Mouse (Mus musculus) neural tube, embryonic 11.5 days (tissue): ENCODE measurements around the gene Rrn3. TPM values are rescaled to one million over a fixed set of nuclear protein-coding genes. Genes with fewer than 3 reads are reported as not detected.

Experiments
- ATAC-seq: fragments of 200-750 bp; cut with Nextera tagmentation; 2 replicates; pipeline ENCODE4 v1.8.0; 2017; ENCODE audit warnings: moderate number of reproducible peaks, mild to moderate bottlenecking, moderate TSS enrichment, moderate library complexity; ENCODE audit not compliant: insufficient read depth, low FRiP score, low TSS enrichment
- DNase-seq: peaks from one replicate; pipeline ENCODE4 v3.0.0-alpha.2; 2015; ENCODE audit warnings: low spot score
- H3K27ac ChIP-seq: fragments of 300-500 bp; sonication (generic); 2 replicates; pipeline ENCODE4 v1.5.1; 2014; ENCODE audit warnings: low read depth, mild to moderate bottlenecking, low read length
- H3K27me3 ChIP-seq: fragments of 300-500 bp; sonication (generic); 2 replicates; pipeline ENCODE4 v1.6.1; 2014; ENCODE audit warnings: mild to moderate bottlenecking, low read length, mixed read lengths; ENCODE audit not compliant: control insufficient read depth, insufficient read depth
- H3K36me3 ChIP-seq: fragments of 300-500 bp; sonication (generic); 2 replicates; pipeline ENCODE4 v1.6.1; 2014; ENCODE audit warnings: mild to moderate bottlenecking, low read length, moderate library complexity, mixed read lengths; ENCODE audit not compliant: control insufficient read depth, insufficient read depth
- H3K4me1 ChIP-seq: fragments of 300-500 bp; sonication (generic); 2 replicates; pipeline ENCODE4 v1.6.1; 2014; ENCODE audit warnings: low read length, mixed read lengths; ENCODE audit not compliant: control insufficient read depth, insufficient read depth
- H3K4me2 ChIP-seq: fragments of 300-500 bp; sonication (generic); 2 replicates; pipeline ENCODE4 v1.6.1; 2014; ENCODE audit warnings: low read depth, mild to moderate bottlenecking, moderate library complexity
- H3K4me3 ChIP-seq: fragments of 300-500 bp; sonication (generic); 2 replicates; pipeline ENCODE4 v1.5.1; 2014; ENCODE audit warnings: low read depth, low read length
- H3K9ac ChIP-seq: fragments of 300-500 bp; sonication (generic); 2 replicates; pipeline ENCODE4 v1.6.1; 2014; ENCODE audit warnings: mild to moderate bottlenecking, low read length
- H3K9me3 ChIP-seq: fragments of 300-500 bp; sonication (generic); 2 replicates; pipeline ENCODE4 v1.6.1; 2016; ENCODE audit warnings: low read length; ENCODE audit not compliant: control insufficient read depth
- WGBS: fragments of 180-500 bp; shearing (Covaris S2); extraction: QIAGEN DNeasy Blood & Tissue Kit; methylation state at CpG from one replicate; pipeline ENCODE4 v1.1.7; 2014; 5-methylcytosine and 5-hydroxymethylcytosine counted together
- polyA plus RNA-seq: library from polyadenylated mRNA; unstranded; fragments of >200 nt; fragmentation: Nextera tagmentation; extraction: Ambion mirVana; gene quantifications from 2 replicates; pipeline ENCODE4 v1.2.1, GENCODE M21; 2014

Rrn3 gene
- polyA plus RNA-seq, 1 experiment from 2014 or later, result 124 TPM

DNA sequence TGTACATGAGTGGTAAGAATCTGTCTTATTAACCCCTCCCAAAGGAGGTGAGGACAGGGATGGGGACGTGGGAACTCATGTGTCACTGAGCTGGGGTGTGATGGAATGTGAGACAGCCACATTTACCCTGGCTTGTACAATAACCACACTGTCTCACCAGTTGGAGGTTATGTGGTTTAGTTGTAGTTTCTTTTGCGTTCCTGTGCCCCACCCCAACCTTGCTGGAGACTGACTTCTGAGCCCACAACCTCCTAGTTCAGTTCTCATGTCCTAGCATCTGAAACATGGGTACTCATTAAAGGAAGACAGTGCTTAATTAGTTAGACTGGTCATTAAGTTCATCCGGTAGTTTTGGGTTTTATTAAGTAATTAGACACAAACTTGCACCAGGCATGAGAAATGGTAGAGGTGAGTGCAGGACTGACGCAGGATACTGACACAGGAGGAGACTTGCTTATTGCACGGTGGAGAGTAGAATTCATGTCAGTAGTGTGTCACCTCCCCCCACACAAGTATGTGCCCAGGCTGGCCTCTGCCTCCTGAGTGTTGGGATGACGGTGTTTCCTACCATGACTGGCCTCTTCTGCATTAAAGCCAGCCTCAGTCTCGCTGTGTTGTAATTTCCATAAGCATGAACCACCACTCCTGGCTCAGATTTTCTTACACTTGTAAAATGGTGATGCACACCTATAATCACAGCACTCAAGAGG is 45.4 kb downstream of the Rrn3 start:
- WGBS, result 85% methylated on average over 7 of the region's 7 CpGs
- no peak overlapping the region for H3K27ac ChIP-seq
- H3K4me1 ChIP-seq, result no peaks in the 10 kb centered on the region
- ATAC-seq, result no peak
- no peaks in the 10 kb centered on the region for H3K9me3 ChIP-seq
- no peak overlapping the region for H3K4me2 ChIP-seq
- H3K9ac ChIP-seq, result no peak overlapping the region
- H3K4me3 ChIP-seq, result no peak overlapping the region
- no peak for DNase-seq
- H3K36me3 ChIP-seq, result no peaks in the 10 kb centered on the region; the same call in 1 of the 2 replicates
- H3K27me3 ChIP-seq, result no peaks in the 10 kb centered on the region

DNA sequence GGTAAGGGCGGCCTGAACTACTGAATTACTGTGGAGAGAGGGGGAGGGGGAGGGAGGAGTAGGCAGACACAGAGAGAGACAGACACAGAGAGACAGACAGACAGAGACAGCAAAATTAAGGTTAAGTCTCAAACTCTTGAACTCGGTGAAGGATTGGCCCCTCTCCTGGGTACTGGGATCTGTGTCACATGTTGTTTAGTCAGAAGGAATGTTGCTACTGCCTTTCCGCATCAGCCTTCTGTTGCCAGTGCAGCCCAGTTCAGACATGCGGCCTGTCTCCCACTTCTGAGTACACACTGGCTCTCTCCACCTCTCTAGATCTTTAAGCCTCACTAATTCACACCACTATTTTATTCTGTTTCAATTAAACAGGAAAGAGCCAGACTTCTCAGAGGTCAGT is 46.0 kb downstream of the Rrn3 start:
- Histone ChIP-seq H3K27ac (no peak overlapping the region), H3K9me3 (no peaks in the 10 kb centered on the region), H3K36me3 (no peaks in the 10 kb centered on the region; the same call in none of the 2 replicates), H3K4me2 (no peak overlapping the region), H3K4me1 (no peaks in the 10 kb centered on the region), H3K4me3 (no peak overlapping the region), H3K27me3 (no peaks in the 10 kb centered on the region), H3K9ac (no peak overlapping the region)
- 87% methylated on average over 4 of the region's 4 CpGs for WGBS
- ATAC-seq, result no peak
- no peak for DNase-seq

DNA sequence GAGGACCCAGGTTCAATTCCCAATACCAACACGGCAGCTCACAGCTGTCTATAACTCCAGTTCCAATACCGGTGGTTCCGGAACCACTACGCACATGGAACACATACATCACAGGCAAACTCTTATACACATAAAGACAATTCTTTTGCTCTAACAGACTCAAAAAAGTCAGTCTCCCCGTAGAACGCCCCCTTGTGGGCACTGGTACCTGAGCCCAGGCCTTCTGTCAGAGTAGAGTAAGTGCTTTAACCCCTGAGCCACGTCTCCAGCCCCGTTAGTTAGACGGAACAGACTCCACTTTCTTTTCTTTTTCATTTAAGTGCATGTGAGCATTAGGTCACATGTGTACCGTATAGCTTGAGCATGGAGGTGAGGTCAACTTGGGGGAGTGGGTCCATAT is 49.9 kb downstream of the Rrn3 start:
- no peak overlapping the region for H3K27ac ChIP-seq
- no peaks in the 10 kb centered on the region for H3K27me3 ChIP-seq
- peaks cover 3% of the 10 kb centered on the region for H3K36me3 ChIP-seq
- WGBS, result 86% methylated on average over 10 of the region's 10 CpGs
- H3K9ac ChIP-seq, result no peak overlapping the region
- H3K9me3 ChIP-seq, result no peaks in the 10 kb centered on the region
- H3K4me3 ChIP-seq, result no peak overlapping the region
- DNase-seq (no peak), ATAC-seq (no peak)
- no peaks in the 10 kb centered on the region for H3K4me1 ChIP-seq
- H3K4me2 ChIP-seq, result no peak overlapping the region

DNA sequence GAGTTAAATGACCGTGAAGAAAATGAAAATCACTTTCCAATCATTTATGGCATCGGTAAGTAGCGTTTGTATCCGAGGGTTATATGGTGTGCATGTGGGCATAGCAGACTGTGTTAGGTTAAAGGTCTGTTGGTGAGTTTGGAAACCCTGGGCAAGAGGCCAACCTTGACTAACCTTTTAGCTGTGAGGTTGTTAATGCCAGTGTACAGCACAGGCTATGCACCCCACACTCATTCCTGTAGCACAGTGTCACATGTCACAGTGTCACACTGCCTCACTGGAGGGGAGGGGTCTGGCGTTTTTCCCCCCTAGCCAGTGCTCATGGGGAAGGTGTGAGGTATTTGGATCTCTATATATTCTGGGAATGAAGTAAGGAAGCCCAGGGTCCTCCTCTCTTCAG is 51.1 kb downstream of the Rrn3 start:
- ATAC-seq, result no peak
- 86% methylated on average over 5 of the region's 5 CpGs for WGBS

DNA sequence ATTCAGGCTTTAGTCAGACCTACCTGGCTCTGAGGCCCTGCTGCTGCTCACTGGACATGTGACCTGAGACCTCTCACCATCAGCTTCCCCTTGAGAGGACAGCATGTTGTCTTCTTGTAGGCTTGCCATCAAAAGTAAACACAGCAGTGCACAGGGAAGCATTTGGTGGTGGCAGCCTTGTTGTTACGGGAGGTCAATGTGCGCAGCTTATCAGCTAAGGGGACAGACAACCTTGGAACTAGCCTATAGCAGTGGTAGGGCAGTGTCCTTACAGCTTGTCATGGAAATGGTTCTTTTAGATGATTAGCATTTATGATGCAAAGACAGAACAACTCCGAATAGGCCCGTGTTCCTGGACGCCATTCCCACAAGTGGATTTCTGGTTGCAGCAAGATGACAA is 53.9 kb downstream of the Rrn3 start:
- Histone ChIP-seq H3K27ac (no peak overlapping the region), H3K4me3 (no peak overlapping the region), H3K27me3 (no peaks in the 10 kb centered on the region), H3K4me1 (no peaks in the 10 kb centered on the region), H3K4me2 (no peak overlapping the region), H3K9me3 (no peaks in the 10 kb centered on the region), H3K36me3 (peaks cover 10% of the 10 kb centered on the region), H3K9ac (no peak overlapping the region)
- ATAC-seq, result no peak
- 94% methylated on average over 5 of the region's 5 CpGs for WGBS
- no peak for DNase-seq

More for the DNA sequence above, 51.1 kb downstream of the Rrn3 start:
- Histone ChIP-seq H3K4me1 (no peaks in the 10 kb centered on the region), H3K27ac (no peak overlapping the region), H3K4me3 (no peak overlapping the region), H3K4me2 (no peak overlapping the region), H3K9ac (no peak overlapping the region), H3K36me3 (peaks cover 6% of the 10 kb centered on the region), H3K27me3 (no peaks in the 10 kb centered on the region), H3K9me3 (no peaks in the 10 kb centered on the region)
- DNase-seq, result no peak

DNA sequence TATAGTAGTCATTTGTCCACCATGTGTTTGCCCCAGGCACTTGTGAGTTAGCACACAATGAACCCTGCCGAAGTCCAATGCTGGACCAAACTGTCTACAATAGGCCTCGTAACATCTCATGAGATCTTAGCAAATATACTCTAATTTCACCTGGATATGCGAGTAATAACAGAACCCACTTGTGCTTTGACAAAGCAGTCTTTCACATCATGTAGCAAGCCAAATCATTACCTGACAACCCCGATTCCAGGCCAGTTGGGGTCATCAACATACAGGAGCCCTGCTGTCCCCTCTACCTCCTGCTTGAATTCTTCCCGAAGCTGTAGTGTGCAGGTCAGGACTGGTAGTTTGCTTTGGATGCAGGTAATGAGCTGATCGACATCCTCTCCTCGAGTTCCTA is 59.5 kb downstream of the Rrn3 start:
- H3K9ac ChIP-seq, result no peak overlapping the region
- no peak overlapping the region for H3K27ac ChIP-seq
- H3K4me1 ChIP-seq, result no peaks in the 10 kb centered on the region
- ATAC-seq (no peak), DNase-seq (no peak)
- WGBS, result 93% methylated on average over 7 of the region's 7 CpGs
- no peaks in the 10 kb centered on the region for H3K27me3 ChIP-seq
- no peak overlapping the region for H3K4me2 ChIP-seq
- H3K36me3 ChIP-seq, result peaks cover 12% of the 10 kb centered on the region
- H3K4me3 ChIP-seq, result no peak overlapping the region
- H3K9me3 ChIP-seq, result no peaks in the 10 kb centered on the region

DNA sequence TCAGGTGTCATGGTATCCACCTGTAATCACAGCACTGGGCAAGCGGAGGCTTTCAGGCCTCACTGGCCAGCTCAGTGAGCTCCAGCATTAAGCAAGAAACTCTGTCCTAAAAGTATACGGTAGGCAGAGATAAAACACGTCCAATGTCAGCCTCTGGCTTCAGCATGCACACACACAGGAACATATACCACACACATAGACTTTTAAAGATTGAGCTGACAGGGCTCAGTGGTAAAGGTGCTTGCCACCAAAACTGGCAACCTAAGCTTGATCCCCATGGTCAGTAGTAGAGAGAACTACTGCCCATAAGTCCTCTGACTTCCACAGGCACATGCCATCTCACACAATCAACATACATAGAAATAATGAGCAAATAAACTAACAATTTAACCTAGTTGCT is 60.4 kb downstream of the Rrn3 start:
- Histone ChIP-seq H3K27me3 (no peaks in the 10 kb centered on the region), H3K27ac (no peak overlapping the region), H3K4me3 (no peak overlapping the region), H3K4me2 (no peak overlapping the region), H3K9ac (no peak overlapping the region), H3K4me1 (no peaks in the 10 kb centered on the region), H3K36me3 (peaks cover 10% of the 10 kb centered on the region), H3K9me3 (no peaks in the 10 kb centered on the region)
- DNase-seq (no peak), ATAC-seq (no peak)
- WGBS, result 94% methylated on average over 3 of the region's 3 CpGs

DNA sequence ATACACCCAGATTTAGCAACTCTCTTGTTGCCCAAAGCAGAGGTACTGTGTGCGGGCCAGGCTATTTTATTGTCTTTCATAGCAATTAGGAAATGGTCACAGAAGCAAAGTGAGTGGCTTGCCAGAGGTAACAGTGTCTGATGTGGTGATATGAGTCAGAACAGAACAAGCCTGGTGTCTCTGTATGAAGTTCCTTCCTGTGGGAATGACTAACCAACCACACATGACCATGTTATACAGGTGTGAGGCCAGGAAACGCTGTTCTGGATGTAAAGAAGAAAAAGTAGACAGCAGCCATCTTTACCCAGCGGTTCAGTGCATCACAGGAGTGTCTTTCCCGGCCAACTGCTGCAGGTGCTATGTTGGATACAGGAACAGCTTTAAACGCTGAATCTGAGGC is 64.5 kb downstream of the Rrn3 start:
- peaks cover 2% of the 10 kb centered on the region; the same call in 1 of the 2 replicates for H3K36me3 ChIP-seq
- WGBS, result 90% methylated on average over 5 of the region's 5 CpGs

DNA sequence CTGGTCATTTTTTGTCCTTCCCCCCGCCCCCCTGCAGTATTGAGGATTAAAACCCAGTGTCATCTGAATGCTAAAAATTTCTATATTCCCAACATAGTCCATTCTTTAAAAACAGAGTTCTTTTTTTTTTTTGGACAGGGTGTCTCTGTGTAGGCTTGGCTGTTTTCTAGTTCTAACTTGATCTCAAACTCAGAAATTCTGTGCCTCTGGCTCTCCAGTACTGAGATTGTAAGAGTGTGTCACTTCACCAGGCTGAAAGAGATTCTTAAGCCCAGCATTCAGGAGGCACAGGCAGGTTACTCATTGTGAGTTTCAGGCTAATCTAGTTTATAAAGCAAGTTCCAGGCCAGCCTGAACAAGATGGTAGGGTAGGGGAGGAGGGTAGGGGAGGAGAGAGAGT is 66.2 kb downstream of the Rrn3 start:
- Histone ChIP-seq H3K4me2 (no peak overlapping the region), H3K4me1 (no peaks in the 10 kb centered on the region), H3K4me3 (no peak overlapping the region), H3K9me3 (no peaks in the 10 kb centered on the region), H3K27ac (no peak overlapping the region), H3K9ac (no peak overlapping the region), H3K27me3 (no peaks in the 10 kb centered on the region), H3K36me3 (peaks cover 2% of the 10 kb centered on the region; the same call in 1 of the 2 replicates)
- ATAC-seq (no peak), DNase-seq (no peak)
- 100% methylated on average over 1 of the region's 1 CpGs for WGBS

More for the DNA sequence above, 64.5 kb downstream of the Rrn3 start:
- no peak overlapping the region for H3K4me2 ChIP-seq
- H3K4me1 ChIP-seq, result no peaks in the 10 kb centered on the region
- no peak overlapping the region for H3K27ac ChIP-seq
- no peak overlapping the region for H3K4me3 ChIP-seq
- DNase-seq, result no peak
- H3K9me3 ChIP-seq, result no peaks in the 10 kb centered on the region
- H3K27me3 ChIP-seq, result no peaks in the 10 kb centered on the region
- ATAC-seq, result no peak
- no peak overlapping the region for H3K9ac ChIP-seq
